Mouse (Mus musculus) retina, postnatal 1 day (tissue): Measurements from ENCODE around the gene Fnbp1.
"Not testable (repeated sequence)": the region's sequence is repeated elsewhere in the genome, so short reads cannot be mapped to it uniquely, and the experiment has no call there.

Source experiments
- DNase-seq: peaks from one replicate; pipeline ENCODE4 v3.0.0-alpha.2; 2012

The Fnbp1 gene

GRCm38 (mm10) chr2:31141867-31142454, at the start of gene Fnbp1:
Gene Fnbp1, minus strand, starts transcription at chr2:31142008.
- peak; percentile 90 for DNase-seq

GRCm38 (mm10) chr2:31189654-31190053, 47.8 kb upstream of the Fnbp1 start:
- DNase-seq = no peak

DNA sequence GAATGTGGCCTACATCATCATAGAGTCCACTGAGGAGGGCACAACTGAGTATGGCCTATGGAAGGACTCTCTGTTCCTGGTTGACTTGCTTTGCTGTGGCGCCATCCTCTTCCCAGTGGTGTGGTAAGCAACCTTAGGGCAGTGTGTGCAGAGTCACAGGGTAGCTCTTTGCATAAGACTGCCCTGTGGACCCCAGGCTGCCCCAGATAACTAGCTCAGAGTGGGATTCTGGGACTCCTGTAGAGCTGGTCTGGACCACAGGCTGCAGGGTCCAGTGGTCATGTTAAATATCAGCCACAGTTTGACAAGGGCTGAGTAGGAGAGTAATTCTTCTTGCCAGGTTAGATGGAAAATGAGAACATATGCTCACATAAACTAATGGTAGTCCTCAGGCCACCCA, 46.9 kb upstream of the Fnbp1 start:
- DNase-seq = no peak

DNA sequence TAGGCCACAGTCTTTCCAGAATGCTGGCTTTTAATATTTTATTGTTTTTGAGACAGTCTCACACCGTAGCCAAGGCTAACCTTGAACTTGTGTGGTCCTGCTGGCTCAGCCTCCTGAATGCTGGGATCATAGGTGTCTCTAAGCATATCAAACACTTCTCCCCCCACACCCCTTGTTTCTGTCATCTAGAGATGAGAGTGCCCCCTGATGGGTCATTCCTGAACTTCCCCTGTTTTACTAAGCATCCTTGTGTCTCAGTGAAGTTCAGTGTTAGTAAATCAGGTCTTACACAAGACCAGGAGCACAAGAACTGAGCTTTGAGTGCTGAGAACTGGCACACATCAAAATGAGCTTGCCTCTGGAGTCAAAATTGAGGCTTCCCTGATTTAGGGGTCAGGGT, 42.0 kb upstream of the Fnbp1 start:
- DNase-seq = no peak

- DNase-seq = no peak
Observed at GRCm38 (mm10) chr2:31182786-31183330, 41.0 kb upstream of the Fnbp1 start.

- no peak for DNase-seq
Observed at GRCm38 (mm10) chr2:31180081-31180551, 38.3 kb upstream of the Fnbp1 start.

DNA sequence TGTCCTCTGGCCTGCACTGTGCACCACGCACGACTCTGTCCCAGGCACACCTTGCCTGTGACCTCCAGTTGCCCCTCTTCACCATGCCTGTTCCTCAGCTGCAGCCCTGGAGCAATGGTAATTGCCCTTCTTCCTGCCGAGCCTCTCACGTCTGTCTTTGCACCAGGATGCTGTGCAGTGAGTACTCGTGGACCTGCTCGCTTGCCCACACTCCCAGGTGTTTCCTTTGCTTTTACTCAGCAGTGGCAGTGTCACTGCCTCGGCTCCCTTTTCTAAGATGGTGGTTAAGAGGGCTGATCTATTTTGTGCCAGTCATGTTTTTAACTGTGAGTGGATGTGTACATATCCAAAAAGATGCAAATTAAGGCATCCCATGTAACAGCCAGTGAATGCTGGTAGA, 37.7 kb upstream of the Fnbp1 start:
- no peak for DNase-seq

GRCm38 (mm10) chr2:31178593-31178992, 36.8 kb upstream of the Fnbp1 start:
- DNase-seq = not testable (repeated sequence)

DNA sequence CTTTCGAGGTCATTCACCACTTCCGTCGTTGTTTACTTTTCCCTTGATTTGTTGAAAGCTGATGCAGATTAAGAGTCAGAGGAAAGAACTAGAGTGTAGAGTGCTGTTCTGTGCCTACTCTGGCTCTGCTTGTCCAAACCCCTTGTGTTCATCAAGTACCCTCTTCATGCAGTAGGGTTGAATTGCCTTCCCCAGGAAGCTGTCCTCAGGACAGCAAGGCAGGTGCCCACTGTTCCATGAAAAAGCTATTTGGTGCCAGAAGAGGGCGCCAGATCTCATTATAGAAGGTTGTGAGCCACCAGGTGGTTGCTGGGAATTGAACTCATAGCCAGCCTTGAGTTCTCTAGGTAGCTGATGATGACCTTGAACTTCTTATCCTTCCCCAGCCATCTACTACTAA, 31.5 kb upstream of the Fnbp1 start:
- DNase-seq = peak; percentile 20

DNA sequence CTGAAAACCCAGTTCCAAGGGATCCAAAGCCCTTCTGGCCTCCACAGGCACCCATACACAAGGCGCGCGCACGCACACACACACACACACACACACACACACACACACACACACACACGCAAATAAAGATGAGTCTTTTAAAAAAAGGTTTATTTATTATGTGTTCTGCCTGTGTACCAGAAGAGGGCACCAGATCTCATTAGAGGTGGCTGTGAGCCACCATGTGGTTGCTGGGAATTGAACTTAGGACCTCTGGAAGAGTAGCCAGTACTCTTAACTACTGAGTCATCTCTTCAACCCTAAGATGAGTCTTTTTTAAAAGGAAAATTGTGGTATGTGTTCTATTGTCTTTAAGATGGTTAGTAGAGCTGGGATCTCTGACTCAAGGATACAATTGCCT, 30.7 kb upstream of the Fnbp1 start:
- no peak for DNase-seq

DNA sequence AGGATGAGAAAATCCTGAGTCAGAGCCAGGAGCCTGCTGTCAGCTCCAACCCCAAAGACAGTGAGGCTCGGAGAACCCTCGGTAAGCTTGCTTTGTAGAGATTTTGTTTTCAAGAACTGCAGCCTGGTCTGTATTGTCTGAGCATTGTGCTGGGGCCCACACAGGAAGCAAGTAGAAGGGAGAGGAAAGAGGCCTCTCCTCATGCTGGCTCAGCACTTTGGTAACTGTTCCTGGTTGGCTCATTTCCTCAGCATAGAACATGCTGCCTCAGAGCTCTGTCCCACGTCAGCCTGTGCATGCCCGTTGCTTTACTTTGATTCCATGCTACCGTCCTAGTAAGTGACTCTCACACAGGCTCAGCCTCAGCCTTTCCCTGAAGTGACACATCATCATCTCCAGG, 30.2 kb upstream of the Fnbp1 start:
- DNase-seq = no peak

- no peak for DNase-seq
Observed at GRCm38 (mm10) chr2:31170164-31170563, 28.4 kb upstream of the Fnbp1 start.

GRCm38 (mm10) chr2:31169001-31169400, 27.2 kb upstream of the Fnbp1 start:
- DNase-seq = no peak

- DNase-seq = not testable (repeated sequence)
Observed at GRCm38 (mm10) chr2:31167571-31167970, 25.8 kb upstream of the Fnbp1 start.

DNA sequence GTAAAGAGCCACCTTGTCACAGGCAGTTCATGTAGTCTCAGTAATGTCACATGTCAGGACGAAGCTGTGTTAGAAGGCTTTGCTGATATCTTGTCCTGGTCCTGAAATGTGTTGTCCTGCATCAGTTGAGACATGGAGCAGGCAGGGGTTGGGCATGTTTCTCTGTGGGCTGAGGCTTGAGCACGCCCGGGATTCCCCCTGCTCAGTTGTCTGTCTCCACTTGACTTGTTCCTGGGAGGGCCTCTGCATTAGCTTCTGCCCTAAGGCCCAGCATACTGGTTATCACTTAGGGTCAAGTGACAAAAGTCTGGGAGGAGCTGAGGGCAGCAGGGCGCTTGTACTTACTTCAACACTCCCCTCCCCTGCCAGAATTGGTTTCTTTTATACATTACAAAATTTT, 23.7 kb upstream of the Fnbp1 start:
- DNase-seq = no peak

- DNase-seq = peak; percentile 10
Observed at GRCm38 (mm10) chr2:31164841-31165455, 23.1 kb upstream of the Fnbp1 start.

- DNase-seq = no peak
Observed at GRCm38 (mm10) chr2:31163361-31164118, 21.7 kb upstream of the Fnbp1 start.

DNA sequence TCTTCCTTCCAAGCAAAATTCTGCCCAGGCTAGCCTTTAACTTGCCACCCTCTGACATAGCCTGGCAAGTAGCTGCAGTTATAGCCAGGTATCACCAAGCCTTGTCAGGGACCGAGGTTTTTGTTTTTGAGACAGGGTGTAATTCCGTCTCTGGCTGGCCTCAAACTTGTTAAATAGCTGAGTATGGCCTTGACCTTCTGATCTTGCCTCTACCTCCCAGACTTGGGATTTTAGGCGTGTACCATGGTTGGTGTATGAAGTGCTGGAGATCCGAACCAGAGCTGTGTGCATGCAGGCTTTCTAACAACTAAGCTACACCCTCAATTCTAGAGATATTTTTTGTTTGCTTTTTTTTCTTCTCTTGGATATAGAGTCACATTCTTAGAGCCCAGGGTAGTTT, 19.8 kb upstream of the Fnbp1 start:
- no peak for DNase-seq

DNA sequence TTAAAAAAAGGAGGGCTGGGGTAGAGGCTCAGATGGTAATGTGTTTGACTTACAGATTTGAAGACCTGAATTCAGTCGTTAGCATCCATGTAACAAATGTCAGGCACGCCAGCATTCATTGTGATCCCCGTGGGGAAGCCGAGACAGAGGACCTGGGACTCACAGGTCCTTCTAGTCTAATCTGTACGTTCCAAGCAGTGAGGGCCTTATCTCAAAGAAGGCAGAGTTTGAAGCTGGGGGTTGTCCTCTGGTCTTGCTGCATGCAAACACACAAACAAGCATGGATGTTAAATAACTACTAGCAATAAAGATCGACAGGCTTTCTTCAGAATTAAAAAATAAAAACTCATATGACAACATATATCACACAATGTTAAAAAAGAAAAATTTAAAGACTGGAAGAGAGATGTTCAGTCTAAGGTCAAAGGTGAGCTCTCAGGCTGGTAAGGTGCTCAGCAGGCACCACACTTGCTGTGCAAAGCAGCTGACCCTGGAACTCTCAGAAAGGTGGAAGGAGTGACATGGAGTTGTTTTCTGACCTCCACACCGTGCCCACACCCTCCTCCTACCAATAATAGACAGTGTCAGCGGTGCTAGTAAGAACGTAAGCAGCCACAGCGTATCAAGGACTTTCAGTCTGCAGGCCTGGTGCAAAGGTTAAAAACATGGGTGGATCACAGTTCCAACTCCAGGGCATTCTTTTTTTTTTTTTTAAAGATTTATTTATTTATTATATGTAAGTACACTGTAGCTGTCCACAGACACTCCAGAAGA, 18.5 kb upstream of the Fnbp1 start:
- no peak for DNase-seq

DNA sequence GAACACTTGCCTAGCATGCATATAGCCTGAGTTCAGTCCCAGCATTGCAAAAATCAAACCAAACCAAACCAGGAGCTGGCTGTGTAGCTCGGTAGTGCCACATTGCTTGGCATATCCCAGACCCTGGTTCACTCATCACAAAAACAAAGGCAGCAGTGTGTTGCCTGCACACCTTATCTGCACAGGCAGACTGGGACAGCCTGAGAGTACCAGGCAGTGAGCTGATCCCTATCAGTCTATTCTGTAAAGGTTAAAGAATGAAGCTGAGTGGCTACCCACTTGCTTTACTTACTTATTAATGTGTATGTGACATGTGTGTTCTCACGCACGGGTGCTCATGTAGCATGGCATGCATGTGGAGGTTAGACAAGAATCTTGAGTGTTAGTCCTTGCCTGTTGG, 15.0 kb upstream of the Fnbp1 start:
- DNase-seq = no peak

DNA sequence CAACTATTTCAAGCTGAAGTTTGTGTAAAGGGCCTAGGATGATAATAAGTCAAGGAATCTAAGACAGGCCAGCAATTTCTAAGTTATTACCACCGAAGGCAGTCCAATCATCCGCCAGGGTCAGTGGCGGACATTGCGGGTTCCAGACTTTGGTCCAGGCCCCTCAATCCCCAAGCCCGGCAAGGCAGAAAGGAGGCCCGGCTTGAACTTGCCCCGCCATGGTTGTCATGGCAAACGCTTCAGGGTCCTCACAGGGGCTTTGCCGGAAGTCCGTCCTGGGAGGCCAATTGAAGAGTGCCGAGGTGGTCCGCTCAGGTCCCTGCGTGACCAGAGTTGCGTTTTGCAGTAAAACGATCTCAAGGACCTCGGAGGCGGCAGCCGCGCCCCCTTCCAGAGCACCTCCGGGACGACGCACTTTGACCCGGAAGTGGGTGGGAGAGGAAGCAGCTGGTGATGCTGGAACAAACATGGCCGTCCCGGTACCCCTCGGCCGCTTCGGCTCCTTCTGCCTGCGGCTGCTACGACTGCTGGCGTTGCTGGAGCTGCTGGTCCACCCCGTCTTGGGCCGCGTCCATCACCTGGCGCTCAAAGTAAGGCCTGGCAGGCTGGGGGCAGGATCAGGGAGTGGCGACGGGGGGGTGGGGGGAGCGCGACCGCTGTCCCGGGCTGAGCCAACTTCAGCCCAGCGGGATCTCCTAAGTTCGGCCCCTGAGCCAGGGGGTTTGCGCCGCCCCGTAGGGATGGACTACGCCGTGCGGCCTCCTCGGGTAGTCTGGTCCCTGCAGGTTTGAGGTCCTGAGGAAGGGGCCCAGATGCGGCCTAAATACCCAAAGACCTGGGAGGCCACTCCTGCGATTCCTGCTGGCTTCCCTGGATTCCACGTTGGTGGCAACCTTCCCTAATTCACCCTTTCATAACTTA, 10.3 kb upstream of the Fnbp1 start, which contains the start of gene Gpr107:
Gene Gpr107 (plus strand): TSS at position 425 of the 921 bp plus-strand sequence.
- DNase-seq = peak; percentile 94

GRCm38 (mm10) chr2:31150762-31151161, 9.0 kb upstream of the Fnbp1 start:
- DNase-seq = no peak
